Mouse (Mus musculus) C2C12 (cell line): ENCODE measurements around the gene Laptm5. TPM values are rescaled to one million over a fixed set of nuclear protein-coding genes. Genes with fewer than 3 reads are reported as not detected.

Source experiments
- H3K27me3 ChIP-seq: one replicate; pipeline ENCODE4 v1.6.1; 2011; ENCODE audit not compliant: control insufficient read depth, insufficient read depth, insufficient read length
- H3K36me3 ChIP-seq: one replicate; pipeline ENCODE4 v1.6.1; 2011; ENCODE audit not compliant: control insufficient read depth, insufficient read depth
- H3K4me3 ChIP-seq: one replicate; pipeline ENCODE4 v1.5.1; 2011; ENCODE audit warnings: mild to moderate bottlenecking, control low read depth; ENCODE audit not compliant: poor library complexity, insufficient read depth, severe bottlenecking
- H3K79me2 ChIP-seq: one replicate; pipeline ENCODE4 v1.6.1; 2011; ENCODE audit not compliant: control insufficient read depth, insufficient read depth
- H3K79me3 ChIP-seq: one replicate; pipeline ENCODE4 v1.6.1; 2011; ENCODE audit warnings: low read depth, control low read depth
- H3ac ChIP-seq: one replicate; pipeline ENCODE3; 2011; ENCODE audit warnings: low read depth; ENCODE audit not compliant: control insufficient read depth, insufficient read length
- CEBPB ChIP-seq: IDR thresholded peaks from one replicate; pipeline ENCODE4 v1.6.1; 2011; ENCODE audit warnings: low read depth, mild to moderate bottlenecking, control low read depth, moderate library complexity
- CTCF ChIP-seq: IDR thresholded peaks from one replicate; pipeline ENCODE4 v1.5.1; 2011; ENCODE audit not compliant: control insufficient read depth, insufficient read depth, insufficient read length
- FOSL1 ChIP-seq: IDR thresholded peaks from one replicate; pipeline ENCODE4 v1.8.0; 2011; ENCODE audit warnings: mild to moderate bottlenecking, low read length; ENCODE audit not compliant: poor library complexity, insufficient read depth, severe bottlenecking
- MAX ChIP-seq: IDR thresholded peaks from one replicate; pipeline ENCODE4 v1.6.1; 2011; ENCODE audit warnings: mild to moderate bottlenecking, control low read depth
- MYOD1 ChIP-seq: IDR thresholded peaks from one replicate; pipeline ENCODE4 v1.6.1; 2011; ENCODE audit warnings: low read depth; ENCODE audit not compliant: control insufficient read depth, insufficient read length
- MYOG ChIP-seq: IDR thresholded peaks from one replicate; pipeline ENCODE4 v1.6.1; 2011; ENCODE audit not compliant: control insufficient read depth, insufficient read length; ENCODE audit errors: extremely low read depth
- USF1 ChIP-seq: IDR thresholded peaks from one replicate; pipeline ENCODE4 v1.6.1; 2011; ENCODE audit warnings: low read depth, mild to moderate bottlenecking, control low read depth, moderate library complexity
- polyA plus RNA-seq: library from polyadenylated mRNA; unstranded; fragments of >200 nt; fragmentation: generic; extraction: Trizol; gene quantifications from one replicate; pipeline ENCODE4 v1.2.1, GENCODE M21; 2012; ENCODE audit warnings: missing spikeins

Gene Laptm5
- polyA plus RNA-seq, 1 experiment, result 0.08 TPM

- no peaks in the 10 kb centered on the region for H3K36me3 ChIP-seq
- no peak within 1 kb of the TSS for H3K4me3 ChIP-seq
- no peak within 1 kb of the TSS for H3ac ChIP-seq
- H3K27me3 ChIP-seq, result peaks cover 57% of the 10 kb centered on the region
- TF ChIP-seq FOSL1, result no peak
- TF ChIP-seq USF1, result no peak
- TF ChIP-seq CTCF, result no peak
- no peak for TF ChIP-seq MAX
- no peak for TF ChIP-seq MYOG
- TF ChIP-seq CEBPB, result no peak
- no peak for TF ChIP-seq MYOD1
- H3K79me3 ChIP-seq, result no peaks in the 10 kb centered on the region
- no peaks in the 10 kb centered on the region for H3K79me2 ChIP-seq
These were observed 31.2 kb downstream of the Laptm5 start, which contains the start of gene Matn1 for GRCm38 (mm10) chr4:130944112-130944511. Matn1 (plus strand) TSS chr4:130944385.

GRCm38 (mm10) chr4:130944779-130945178 lies 31.9 kb downstream of the Laptm5 start:
- Histone ChIP-seq H3K27me3 (peaks cover 53% of the 10 kb centered on the region), H3ac (no peak overlapping the region), H3K36me3 (no peaks in the 10 kb centered on the region), H3K79me3 (no peaks in the 10 kb centered on the region), H3K4me3 (no peak overlapping the region), H3K79me2 (no peaks in the 10 kb centered on the region)
- TF ChIP-seq MYOD1 (no peak), FOSL1 (no peak), USF1 (no peak), MYOG (no peak), CEBPB (no peak), MAX (no peak), CTCF (no peak)

- Histone ChIP-seq H3ac (no peak overlapping the region), H3K36me3 (no peaks in the 10 kb centered on the region), H3K4me3 (no peak overlapping the region), H3K79me3 (no peaks in the 10 kb centered on the region), H3K27me3 (peaks cover 58% of the 10 kb centered on the region), H3K79me2 (no peaks in the 10 kb centered on the region)
- peak; percentile 41 for TF ChIP-seq CTCF
- TF ChIP-seq MYOD1, result no peak
These were observed 34.2 kb downstream of the Laptm5 start for GRCm38 (mm10) chr4:130947094-130947647.

- Histone ChIP-seq H3K79me3 (no peaks in the 10 kb centered on the region), H3K4me3 (no peak overlapping the region), H3K79me2 (no peaks in the 10 kb centered on the region), H3K27me3 (peaks cover 46% of the 10 kb centered on the region), H3ac (no peak overlapping the region), H3K36me3 (no peaks in the 10 kb centered on the region)
- TF ChIP-seq CTCF, result no peak
- no peak for TF ChIP-seq MYOD1
- TF ChIP-seq MYOG, result no peak
These were observed 37.0 kb downstream of the Laptm5 start for GRCm38 (mm10) chr4:130949821-130950384.

- Histone ChIP-seq H3K79me2 (no peaks in the 10 kb centered on the region), H3K79me3 (no peaks in the 10 kb centered on the region), H3K36me3 (no peaks in the 10 kb centered on the region), H3K27me3 (peaks cover 53% of the 10 kb centered on the region), H3ac (no peak overlapping the region), H3K4me3 (no peak overlapping the region)
- TF ChIP-seq MYOG, result no peak
These were observed 39.6 kb downstream of the Laptm5 start for GRCm38 (mm10) chr4:130952531-130952930.

GRCm38 (mm10) chr4:130957156-130957555 lies 44.2 kb downstream of the Laptm5 start:
- Histone ChIP-seq H3ac (no peak overlapping the region), H3K79me2 (no peaks in the 10 kb centered on the region), H3K79me3 (no peaks in the 10 kb centered on the region), H3K36me3 (no peaks in the 10 kb centered on the region), H3K4me3 (no peak overlapping the region), H3K27me3 (peaks cover 61% of the 10 kb centered on the region)
- TF ChIP-seq MAX (no peak), USF1 (no peak), MYOD1 (no peak), CEBPB (no peak), MYOG (no peak), CTCF (no peak), FOSL1 (no peak)
